Mouse (Mus musculus) fibroblast of lung, adult 2 months (primary cell): ENCODE measurements at regions not wholly inside any gene's neighbourhood (a gene's known extent, or its start where the extent isn't known, plus 50 kb on each side); places are given as distances from the start of the nearest gene placed in this dataset.

ENCODE experiments used
- DNase-seq: peaks from one replicate; pipeline ENCODE4 v3.0.0-alpha.2; 2011; ENCODE audit warnings: low read depth

- no peak for DNase-seq
Observed at GRCm38 (mm10) chr10:111695918-111696760, 190.1 kb downstream of the Phlda1 start.

- DNase-seq = no peak
Observed at GRCm38 (mm10) chr10:111696987-111697386, 190.9 kb downstream of the Phlda1 start.

GRCm38 (mm10) chr10:111699557-111700508, 193.7 kb downstream of the Phlda1 start:
- no peak for DNase-seq

GRCm38 (mm10) chr10:111700570-111700969, 194.5 kb downstream of the Phlda1 start:
- no peak for DNase-seq

- no peak for DNase-seq
Observed at GRCm38 (mm10) chr10:111701138-111701537, 195.1 kb downstream of the Phlda1 start.

- DNase-seq = no peak
Observed at GRCm38 (mm10) chr10:111702435-111702834, 196.3 kb downstream of the Phlda1 start.

- DNase-seq = no peak
Observed at GRCm38 (mm10) chr10:111703447-111703846, 197.4 kb downstream of the Phlda1 start.

GRCm38 (mm10) chr10:111711519-111712113, 205.5 kb downstream of the Phlda1 start:
- DNase-seq = no peak

- DNase-seq = no peak
Observed at GRCm38 (mm10) chr10:111712991-111713390, 206.9 kb downstream of the Phlda1 start.

- no peak for DNase-seq
Observed at GRCm38 (mm10) chr10:111713676-111714075, 207.6 kb downstream of the Phlda1 start.

GRCm38 (mm10) chr10:111715172-111715571, 209.1 kb downstream of the Phlda1 start:
- no peak for DNase-seq

- no peak for DNase-seq
Observed at GRCm38 (mm10) chr10:111719632-111720031, 213.5 kb downstream of the Phlda1 start.

- DNase-seq = no peak
Observed at GRCm38 (mm10) chr10:111721068-111721467, 215.0 kb downstream of the Phlda1 start.

- DNase-seq = no peak
Observed at GRCm38 (mm10) chr10:111723885-111724284, 217.8 kb downstream of the Phlda1 start.

- DNase-seq = no peak
Observed at GRCm38 (mm10) chr10:111724574-111725414, 218.7 kb downstream of the Phlda1 start.

- DNase-seq = no peak
Observed at GRCm38 (mm10) chr10:111736026-111736425, 229.9 kb downstream of the Phlda1 start.

- DNase-seq = no peak
Observed at GRCm38 (mm10) chr10:111739471-111740138, 232.9 kb upstream of the Krr1 start.

GRCm38 (mm10) chr10:111740586-111741265, 231.7 kb upstream of the Krr1 start:
- DNase-seq = no peak

- DNase-seq = no peak
Observed at GRCm38 (mm10) chr10:111741301-111741945, 231.0 kb upstream of the Krr1 start.

- no peak for DNase-seq
Observed at GRCm38 (mm10) chr10:111743291-111743690, 229.2 kb upstream of the Krr1 start.
